8 mouse cellular contexts compared by ENCODE assay signal in genomic region chr11:77625061-77625855, GRCm38 (mm10). TPM values are rescaled to one million over a fixed set of nuclear protein-coding genes. Genes with fewer than 3 reads are reported as not detected.
DNase-seq lines count a peak whose midpoint lies in the region; ATAC-seq lines count a peak whose summit lies in the region.

No protein-coding gene starts in this region.

- H3K4me2 ChIP-seq in embryonic facial prominence, embryonic 13.5 days: peak overlapping the region; percentile 75

- peak; percentile 31 to 32 for DNase-seq in spleen, postnatal 36 days (ENCODE audit: low spot score in 2 of 2)
- no peak for DNase-seq in spleen, postnatal 4 days (ENCODE audit: low spot score in 2 of 2)
- peak; percentile 30 to 55 for DNase-seq in heart, postnatal 10 days
- peak; percentile 56 to 65 for DNase-seq in layer of hippocampus, postnatal 10 days (ENCODE audit: low spot score in 2 of 2)
- DNase-seq in lung, postnatal 10 days: peak; percentile 61
- peak; percentile 74 for DNase-seq in right cerebral cortex, adult 18-20 months
- DNase-seq in spleen, postnatal 14 days (ENCODE audit: low spot score in 2 of 2): no peak

- ATAC-seq in embryonic facial prominence, embryonic 13.5 days (ENCODE audit: insufficient number of reproducible peaks, insufficient read depth, low FRiP score, low TSS enrichment, low read depth): no peak

- WGBS in embryonic facial prominence, embryonic 13.5 days: 12% methylated on average over 11 of the region's 11 CpGs

- peaks cover 18% of the 10 kb centered on the region for H3K4me1 ChIP-seq in embryonic facial prominence, embryonic 13.5 days

- no peaks in the 10 kb centered on the region for H3K36me3 ChIP-seq in embryonic facial prominence, embryonic 13.5 days

- H3K4me3 ChIP-seq in embryonic facial prominence, embryonic 13.5 days: peak overlapping the region; percentile 36

- peak overlapping the region; percentile 63 for H3K9ac ChIP-seq in embryonic facial prominence, embryonic 13.5 days

- peaks cover 5% of the 10 kb centered on the region; the same call in 1 of the 2 replicates for H3K27me3 ChIP-seq in embryonic facial prominence, embryonic 13.5 days

- no peaks in the 10 kb centered on the region for H3K9me3 ChIP-seq in embryonic facial prominence, embryonic 13.5 days

- intact Hi-C loops in heart, postnatal 10 days (cut with DNase I): loop anchor here (5.0 to 10.0 kb wide), 2 partner anchors 118 to 310 kb away; no protein-coding TSS in a partner anchor

- H3K27ac ChIP-seq in embryonic facial prominence, embryonic 13.5 days: no peak overlapping the region

RNA-seq across cellular contexts. Expression of gene Taok1, which starts 17.6 kb away (rescaled TPM):
- polyA plus RNA-seq in embryonic facial prominence, embryonic 13.5 days (2015; fragmentation: Nextera tagmentation; extraction: Ambion mirVana): 14.3 and 15.2 TPM in 2 replicates
- 10 to 100 TPM; 64.3 to 67.1 TPM for total RNA-seq in heart, postnatal 10 days (2021)
- 100 to 1,000 TPM; 107 to 118 TPM for total RNA-seq in layer of hippocampus, postnatal 10 days (2021)

Comparison
In these comparisons a context has a peak if more than half of its experiments do, and no peak if none do; other contexts are left out.
1. DNase-seq: peak in spleen, postnatal 36 days (2 of 2), heart, postnatal 10 days (2 of 2), layer of hippocampus, postnatal 10 days (2 of 2), lung, postnatal 10 days (single experiment) and right cerebral cortex, adult 18-20 months (single experiment); none in spleen, postnatal 4 days (0 of 2) and spleen, postnatal 14 days (0 of 2).